Mouse (Mus musculus) thymus, postnatal 0 days (tissue): Measurements from ENCODE around the gene Tex9. TPM values are rescaled to one million over a fixed set of nuclear protein-coding genes. Genes with fewer than 3 reads are reported as not detected.
A peak's percentile ranks its signal among the peaks of the same experiment; 100 is the strongest.

ENCODE experiments used
- DNase-seq: peaks from one replicate; pipeline ENCODE4 v3.0.0-alpha.2; 2015; ENCODE audit warnings: low spot score
- polyA plus RNA-seq: library from polyadenylated mRNA; unstranded; fragments of >200 nt; fragmentation: Nextera tagmentation; extraction: Ambion mirVana; gene quantifications from 2 replicates; pipeline ENCODE4 v1.2.1, GENCODE M21; 2015

Tex9 gene
- 30.4 and 32.3 TPM in 2 replicates for polyA plus RNA-seq

DNA sequence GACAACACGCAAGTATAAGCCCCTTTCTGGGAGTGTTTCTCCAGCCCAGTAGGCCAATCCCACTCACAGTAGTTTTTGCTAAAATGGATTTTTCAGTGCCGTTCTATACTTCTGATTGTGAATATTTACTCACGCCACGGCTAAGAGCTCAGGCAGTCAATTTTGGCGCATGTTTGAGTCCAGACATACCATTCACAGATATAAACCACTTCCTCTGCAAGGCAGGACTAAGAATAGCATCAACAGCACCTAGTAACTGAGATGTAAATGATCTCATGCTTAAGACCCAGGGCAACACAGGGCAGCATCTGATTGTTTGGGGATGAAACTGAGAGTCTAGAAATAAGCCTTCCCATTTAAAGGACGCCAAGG, at the start of gene Tex9:
TSS of gene Tex9 (minus strand) at position 19 of the 372 bp plus-strand sequence.
- DNase-seq, result peak; percentile 51

DNA sequence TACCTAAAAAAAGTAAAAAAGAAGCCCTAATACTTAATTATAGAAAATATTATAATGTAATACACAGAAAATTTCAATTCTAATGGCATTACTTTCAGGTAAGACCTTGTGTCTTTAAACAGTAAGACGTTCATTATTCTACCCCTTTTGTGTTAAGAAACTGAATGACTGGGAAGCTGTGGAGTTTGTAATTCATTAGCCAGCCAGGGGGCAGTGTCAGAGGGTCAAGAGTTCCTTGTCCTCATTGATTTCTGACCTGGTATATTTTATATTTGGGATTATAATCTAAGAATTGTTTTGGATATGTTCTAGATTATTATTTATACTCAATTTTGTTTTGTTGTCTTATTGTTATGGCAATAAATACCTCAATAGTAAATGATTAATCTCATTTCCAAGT, 45.1 kb upstream of the Tex9 start:
- DNase-seq, result no peak

GRCm38 (mm10) chr9:72535394-72535793, 43.4 kb upstream of the Tex9 start:
- no peak for DNase-seq

GRCm38 (mm10) chr9:72534985-72535384, 43.0 kb upstream of the Tex9 start:
- DNase-seq, result no peak

DNA sequence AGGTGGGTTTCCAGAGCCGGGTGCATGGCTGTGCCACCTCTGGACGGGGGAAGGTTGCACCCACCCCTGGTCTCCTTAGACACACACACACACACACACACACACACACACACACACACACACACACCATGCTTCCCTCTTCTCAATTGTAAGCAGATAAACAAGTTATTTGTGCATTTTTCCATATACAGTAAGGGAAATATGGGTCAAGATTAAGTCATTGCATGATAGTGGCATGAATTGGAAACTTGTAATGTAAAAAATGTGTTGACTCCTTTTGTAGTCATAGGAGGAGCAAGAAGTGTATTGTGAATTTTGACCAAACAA, 41.0 kb upstream of the Tex9 start:
- DNase-seq, result no peak

- peak; percentile 68 for DNase-seq
These were observed 40.5 kb upstream of the Tex9 start for GRCm38 (mm10) chr9:72532381-72533088.

- peak; percentile 84 for DNase-seq
These were observed 40.0 kb upstream of the Tex9 start, which contains the start of gene Rfx7 for GRCm38 (mm10) chr9:72531996-72532380. Gene Rfx7 (plus strand): TSS chr9:72532240.

DNA sequence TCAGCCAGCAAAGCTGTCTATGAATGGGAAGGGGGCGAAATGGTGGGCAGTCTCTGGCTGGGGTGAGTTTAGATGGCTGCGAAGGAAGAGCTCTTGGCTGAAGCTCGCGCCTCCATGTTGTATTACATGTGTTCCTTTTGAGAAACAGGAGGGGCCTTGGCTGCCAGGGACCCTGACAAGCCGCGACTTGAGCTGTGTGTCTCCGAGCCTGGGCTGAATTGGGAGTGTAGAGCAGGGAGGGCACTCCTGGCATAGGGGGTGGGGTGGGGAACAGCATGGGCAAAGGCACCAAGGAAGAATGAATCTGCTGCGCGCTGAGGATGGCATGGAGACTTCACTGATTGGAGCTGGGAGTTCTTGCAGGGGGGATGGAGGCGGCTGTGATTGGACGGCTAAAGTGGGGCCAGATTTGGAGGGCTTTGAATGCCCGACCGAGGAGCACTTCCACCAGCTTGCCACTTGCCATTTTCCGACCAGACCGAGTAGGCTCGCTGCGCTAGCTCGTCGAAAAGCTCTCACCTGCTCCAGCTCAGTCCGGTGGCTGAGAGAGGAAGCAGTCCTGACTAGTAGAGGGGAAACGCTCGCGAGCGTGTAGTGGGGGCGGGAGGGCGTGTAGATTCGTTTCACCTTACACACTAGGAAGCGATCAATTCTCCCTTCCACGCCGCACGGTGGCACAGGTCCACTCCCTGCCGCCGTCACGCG, 39.4 kb upstream of the Tex9 start:
- peak; percentile 81 for DNase-seq

- DNase-seq, result no peak
These were observed 38.8 kb upstream of the Tex9 start for GRCm38 (mm10) chr9:72530824-72531223.

DNA sequence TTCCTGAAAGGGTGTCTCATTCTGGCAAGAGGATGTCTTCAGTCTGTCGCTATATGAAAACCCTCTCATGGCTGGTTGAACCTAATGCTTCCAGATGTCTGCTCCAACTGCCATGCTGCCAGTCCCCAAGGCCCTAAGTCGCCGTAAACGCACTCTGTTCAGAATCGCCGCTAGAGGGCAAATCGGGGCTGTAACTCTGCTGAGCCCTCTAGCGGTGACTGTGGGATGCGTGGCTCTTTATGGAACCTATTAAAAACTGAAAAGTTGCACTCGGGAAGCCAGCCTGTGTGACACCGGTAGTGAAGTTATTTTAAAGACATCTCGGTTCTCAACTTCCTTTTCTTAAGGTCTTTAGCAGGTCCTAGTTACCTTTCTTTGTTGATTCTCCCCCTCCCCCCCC, 38.2 kb upstream of the Tex9 start:
- peak; percentile 97 for DNase-seq

DNA sequence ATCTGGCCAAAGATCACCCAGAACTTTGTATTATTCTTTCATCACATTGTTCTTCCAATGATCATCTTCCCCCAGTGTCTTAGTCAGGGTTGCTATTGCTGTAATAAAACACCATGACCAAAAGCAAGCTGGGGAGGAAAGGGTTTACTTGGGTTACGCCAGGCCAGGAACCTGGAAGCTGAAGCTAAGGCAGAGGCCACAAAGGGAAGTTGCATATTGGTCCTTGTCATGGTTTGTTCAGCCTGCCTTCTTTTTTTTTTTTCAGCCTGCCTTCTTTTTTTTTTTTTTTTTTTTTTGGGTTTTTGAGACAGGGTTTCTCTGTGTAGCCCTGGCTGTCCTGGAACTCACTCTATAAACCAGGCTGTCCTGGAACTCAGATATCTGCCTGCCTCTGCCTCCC, 34.1 kb upstream of the Tex9 start:
- DNase-seq, result no peak

DNA sequence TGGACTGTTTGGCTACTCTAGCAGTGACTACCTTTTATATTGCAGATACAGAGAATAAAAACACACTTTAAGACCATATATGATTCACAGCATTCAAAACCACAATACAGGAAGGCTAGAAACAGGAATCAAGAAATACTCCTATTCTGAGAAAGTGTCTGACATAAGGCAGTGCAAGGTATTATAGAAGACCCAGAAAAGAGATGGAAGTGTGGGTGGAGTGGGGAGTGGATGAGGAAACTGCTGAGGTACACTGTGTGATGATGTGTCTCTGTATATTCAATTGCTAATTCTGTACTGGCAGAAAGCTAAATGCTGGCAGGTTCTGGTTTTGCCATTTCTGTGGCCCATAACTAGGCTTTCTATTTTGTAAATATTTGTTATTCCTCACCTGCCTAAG, 28.8 kb upstream of the Tex9 start:
- DNase-seq, result no peak

- no peak for DNase-seq
These were observed 27.2 kb upstream of the Tex9 start for GRCm38 (mm10) chr9:72519246-72519645.

- no peak for DNase-seq
These were observed 23.4 kb upstream of the Tex9 start for GRCm38 (mm10) chr9:72515366-72515765.

DNA sequence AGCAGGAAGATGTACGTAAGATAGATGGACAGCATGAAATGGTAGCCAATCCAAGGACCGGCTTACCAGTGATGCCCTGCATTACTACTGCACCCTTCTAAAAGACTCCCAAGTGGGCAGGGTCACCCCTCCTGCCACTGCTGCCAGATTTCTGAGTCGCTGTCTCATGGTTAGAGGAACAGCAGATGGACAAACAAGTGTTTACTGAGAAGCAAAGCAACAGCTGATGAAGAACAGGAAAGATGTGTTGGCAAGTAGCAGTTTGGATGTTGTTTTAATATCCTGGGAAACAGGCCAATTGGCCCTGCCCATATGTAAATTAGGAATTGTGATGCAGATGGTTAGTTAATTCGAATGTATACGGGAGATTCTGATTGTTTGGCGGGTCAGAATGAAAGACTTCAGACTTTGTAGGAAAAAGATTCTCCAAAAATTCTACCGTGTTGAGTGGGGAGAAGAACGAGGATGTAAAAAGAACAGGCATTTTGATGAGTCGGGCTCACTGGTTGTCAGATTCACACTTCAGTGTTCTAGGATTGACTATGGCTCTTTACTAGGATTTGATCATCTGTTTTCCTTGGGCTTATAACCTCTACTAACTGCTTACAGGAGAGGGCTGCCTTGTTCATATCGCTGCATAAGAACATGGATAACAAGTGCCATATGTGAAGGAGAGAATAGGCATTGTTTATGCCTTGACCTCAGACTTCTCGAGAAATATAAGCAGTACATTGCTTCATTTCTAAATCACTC, 20.4 kb upstream of the Tex9 start:
- no peak for DNase-seq

GRCm38 (mm10) chr9:72497171-72497570, 5.2 kb upstream of the Tex9 start:
- DNase-seq, result no peak

GRCm38 (mm10) chr9:72496691-72497090, 4.7 kb upstream of the Tex9 start:
- no peak for DNase-seq

- no peak for DNase-seq
These were observed 2.1 kb upstream of the Tex9 start for GRCm38 (mm10) chr9:72493984-72494685.

- DNase-seq, result peak; percentile 80
These were observed 1.5 kb upstream of the Tex9 start for GRCm38 (mm10) chr9:72493465-72493864.

DNA sequence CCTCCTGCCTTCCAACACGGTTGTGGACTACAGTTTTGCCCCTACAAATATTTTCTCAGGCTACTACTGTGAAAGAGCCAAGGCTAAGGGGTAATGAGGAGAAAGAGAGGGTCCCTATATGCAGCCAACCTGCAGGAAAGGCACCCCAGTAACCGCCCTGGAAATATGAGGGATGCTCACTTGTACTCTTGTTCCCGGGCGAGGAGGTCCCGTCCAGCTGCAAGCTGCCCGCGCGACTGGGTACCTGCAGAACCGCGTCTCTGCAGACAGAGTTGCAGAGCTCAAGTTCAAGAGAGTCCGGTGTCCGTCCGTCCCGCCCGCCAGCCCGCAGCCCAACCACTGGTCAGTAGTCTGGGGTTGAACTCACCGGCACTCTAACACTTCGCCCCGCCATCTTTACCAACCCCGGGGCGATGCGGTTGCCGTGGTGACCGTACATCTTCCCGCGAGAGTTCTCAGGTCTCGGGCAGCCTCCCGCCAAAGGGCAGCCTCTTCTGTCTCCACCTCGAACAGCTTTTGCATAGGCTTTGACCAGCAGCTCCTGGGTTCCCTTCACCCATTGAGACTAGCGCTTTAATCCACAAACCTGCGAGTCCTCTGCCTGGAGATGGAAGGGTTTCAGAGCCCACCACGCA, 336 bp downstream of the Tex9 start:
- peak; percentile 89 for DNase-seq

GRCm38 (mm10) chr9:72489131-72489530, 2.9 kb downstream of the Tex9 start:
- DNase-seq, result no peak
